Mouse (Mus musculus): ENCODE data around the gene Mark2. TPM values are rescaled to one million over a fixed set of nuclear protein-coding genes. Genes with fewer than 3 reads are reported as not detected.

Mark2 gene
- total RNA-seq, 2 experiments from 2014 or later, result 111 to 118 TPM

- DNase-seq, result no peak
Measured at GRCm38 (mm10) chr19:7294098-7294876, 47.4 kb downstream of the Mark2 start.

- no peak for DNase-seq
Measured at GRCm38 (mm10) chr19:7291958-7292709, 49.5 kb downstream of the Mark2 start.

- no peak for DNase-seq
Measured at GRCm38 (mm10) chr19:7289767-7290166, 51.9 kb downstream of the Mark2 start.

- no peak for DNase-seq
Measured at GRCm38 (mm10) chr19:7288288-7288687, 53.4 kb downstream of the Mark2 start.

- no peak for DNase-seq
Measured at GRCm38 (mm10) chr19:7286563-7287315, 54.9 kb downstream of the Mark2 start.

GRCm38 (mm10) chr19:7280557-7281330 lies 60.9 kb downstream of the Mark2 start:
- peak; percentile 73 to 76 for DNase-seq

GRCm38 (mm10) chr19:7279114-7279513 lies 62.5 kb downstream of the Mark2 start:
- peak in 1 of 2 experiments; percentile 37 for DNase-seq

GRCm38 (mm10) chr19:7278200-7278906 lies 63.3 kb downstream of the Mark2 start:
- no peak for DNase-seq

GRCm38 (mm10) chr19:7276796-7277195 lies 64.9 kb downstream of the Mark2 start:
- no peak for DNase-seq

- DNase-seq, result no peak
Measured at GRCm38 (mm10) chr19:7276053-7276659, 65.5 kb downstream of the Mark2 start.

GRCm38 (mm10) chr19:7275131-7275789 lies 66.4 kb downstream of the Mark2 start:
- no peak for DNase-seq

GRCm38 (mm10) chr19:7274326-7274990 lies 67.2 kb downstream of the Mark2 start:
- DNase-seq, result peak; percentile 73

- no peak for DNase-seq
Measured at GRCm38 (mm10) chr19:7273486-7273885, 68.2 kb downstream of the Mark2 start.

- peak in 1 of 2 experiments; percentile 16 for DNase-seq
Measured at GRCm38 (mm10) chr19:7269290-7270044, 72.2 kb downstream of the Mark2 start.

GRCm38 (mm10) chr19:7268722-7269090 lies 73.0 kb downstream of the Mark2 start:
- peak; percentile 53 to 67 for DNase-seq

- peak; percentile 71 to 73 for DNase-seq
Measured at GRCm38 (mm10) chr19:7267781-7268721, 73.6 kb downstream of the Mark2 start.

GRCm38 (mm10) chr19:7267091-7267741 lies 74.4 kb downstream of the Mark2 start, which contains the start of gene Rcor2:
Gene Rcor2, plus strand, starts transcription at chr19:7267325.
- peak; percentile 61 to 64 for DNase-seq
